Mouse (Mus musculus): Measurements from ENCODE around the gene Evx2.

Evx2 gene

DNA sequence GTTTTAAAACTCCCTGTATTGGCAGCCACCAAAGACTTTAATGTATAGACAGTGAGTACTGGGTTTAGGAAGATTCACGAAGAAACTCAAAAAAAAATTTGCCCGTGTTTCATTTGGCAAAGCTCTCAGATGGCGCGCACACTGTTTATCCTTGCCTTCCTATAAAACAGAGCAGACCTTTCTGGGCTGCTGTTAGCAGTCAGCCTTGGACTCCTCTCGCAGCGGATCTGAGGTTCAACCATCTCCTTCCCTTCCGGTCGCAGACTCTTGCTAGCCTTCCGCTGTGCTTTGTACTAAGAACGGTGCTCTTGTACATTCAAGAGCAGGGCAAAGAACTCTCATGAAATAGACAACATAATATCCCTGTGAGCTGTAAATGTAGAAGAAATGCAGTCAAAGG lies 39.0 kb downstream of the Evx2 start:
- DNase-seq (ENCODE audit: low read depth, low spot score), result no peak

DNA sequence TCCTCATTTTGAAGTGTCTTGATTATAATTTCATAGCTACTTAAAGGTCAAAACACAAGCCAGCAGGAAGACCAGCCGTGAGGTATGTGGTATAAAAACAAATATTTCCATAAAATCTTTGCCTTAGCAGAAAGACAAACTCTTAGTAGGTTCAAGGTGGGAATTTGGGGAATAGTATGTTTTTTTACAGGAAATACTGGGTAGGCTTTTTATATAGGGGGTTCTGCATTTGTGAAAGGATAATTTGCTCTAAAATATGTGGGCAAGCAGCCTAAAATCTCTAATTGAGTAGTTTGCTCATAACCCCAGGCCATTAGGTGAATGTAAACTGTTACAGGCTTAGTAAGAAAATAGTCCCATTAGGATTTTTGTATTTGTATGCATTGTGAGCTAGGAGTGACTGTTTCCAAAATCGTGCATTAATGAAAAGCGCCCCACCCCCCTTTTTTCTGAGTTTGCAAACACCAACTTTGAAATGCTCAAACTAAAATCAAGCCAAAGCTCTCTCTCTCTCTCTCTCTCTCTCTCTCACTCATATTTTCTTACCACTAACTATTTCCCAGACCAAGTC lies 39.6 kb downstream of the Evx2 start:
- DNase-seq (ENCODE audit: low read depth, low spot score), result no peak

DNA sequence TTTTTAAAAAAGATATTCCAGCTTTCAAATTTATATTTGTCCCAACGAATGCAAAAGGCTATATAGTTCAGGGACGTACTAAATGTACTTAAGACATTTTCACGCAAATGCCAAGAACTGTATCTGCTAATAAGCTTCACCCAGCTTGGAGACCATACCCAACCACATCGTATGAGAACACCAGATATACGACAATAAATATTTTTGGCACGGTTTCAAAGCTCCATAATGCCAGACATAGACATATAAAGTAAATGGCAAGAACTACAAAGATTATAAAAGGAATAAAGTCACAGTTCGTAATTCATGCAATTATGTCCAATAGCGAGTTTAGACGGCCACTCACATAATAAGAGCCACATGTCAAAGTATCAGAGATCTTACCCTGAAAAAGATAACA lies 41.7 kb downstream of the Evx2 start:
- DNase-seq (ENCODE audit: low read depth, low spot score), result no peak

DNA sequence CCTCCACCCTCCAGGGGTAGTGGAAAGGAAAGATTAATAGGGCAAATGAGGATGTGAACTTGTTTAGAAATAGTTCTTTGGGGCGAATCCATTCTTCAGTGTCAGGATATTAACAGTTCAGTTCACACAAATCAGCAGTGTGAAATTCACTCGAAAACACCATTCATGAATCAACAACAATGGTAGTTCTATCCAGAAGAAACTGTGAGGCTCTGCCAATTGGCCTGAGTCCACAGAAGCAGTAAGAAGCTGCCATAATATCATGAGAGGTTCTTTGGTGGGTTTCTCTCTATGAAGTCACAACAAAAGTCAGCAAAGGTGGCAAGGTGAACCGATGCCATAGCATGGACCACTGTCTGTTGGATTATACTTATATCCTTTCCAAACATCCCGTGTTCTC lies 48.0 kb downstream of the Evx2 start:
- DNase-seq (ENCODE audit: low read depth, low spot score), result no peak

DNA sequence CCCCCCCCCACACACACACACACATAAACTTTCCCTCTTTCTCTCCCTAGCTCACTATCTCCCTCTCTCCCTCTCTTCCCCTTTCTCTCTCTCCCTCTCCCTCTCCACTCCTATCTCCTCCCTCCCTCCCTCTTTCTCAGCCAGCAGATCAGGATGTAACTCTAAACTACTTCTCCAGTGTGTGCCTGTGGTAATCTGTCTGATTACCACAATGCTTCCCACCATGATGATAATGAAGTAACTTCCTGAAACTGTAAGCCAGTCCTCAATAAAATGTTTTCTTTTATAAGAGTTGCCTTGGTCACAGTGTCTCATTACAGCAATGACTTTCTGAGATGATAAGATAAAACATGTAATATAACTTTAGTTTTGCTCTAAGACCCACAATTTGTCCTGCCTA lies 50.0 kb downstream of the Evx2 start:
- no peak for DNase-seq (ENCODE audit: low read depth, low spot score)

DNA sequence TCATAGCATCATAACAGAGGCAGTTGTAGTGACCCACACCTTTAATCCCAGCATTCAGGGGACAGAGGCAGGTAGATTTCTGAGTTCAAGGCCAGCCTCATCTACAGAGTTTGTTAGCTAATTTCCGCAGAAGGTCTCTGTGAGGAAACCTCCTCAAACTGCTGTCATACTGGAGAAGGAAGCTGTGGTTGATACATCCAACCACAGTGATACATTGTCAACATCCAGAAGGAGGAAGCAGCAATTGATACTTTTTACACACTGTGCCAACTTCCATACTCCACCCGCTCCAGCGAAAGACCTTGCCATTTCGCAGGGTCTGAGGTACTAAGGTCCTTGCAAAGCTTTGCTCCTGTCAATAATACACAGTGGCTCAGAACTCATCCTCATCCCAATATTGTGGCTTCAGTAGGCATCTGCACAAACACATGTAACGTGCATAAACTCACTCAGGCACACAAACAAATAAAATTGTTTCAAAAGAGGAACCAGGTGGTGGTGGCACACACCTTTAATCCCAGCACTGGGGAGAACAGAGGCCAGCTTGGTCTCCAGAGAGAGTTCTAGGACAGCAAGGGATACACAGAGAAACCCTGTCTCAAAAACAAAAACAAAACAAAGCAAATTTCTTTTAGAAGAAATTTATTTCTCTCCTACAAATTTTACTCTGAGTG lies 53.1 kb downstream of the Evx2 start:
- DNase-seq (ENCODE audit: low read depth, low spot score), result no peak

DNA sequence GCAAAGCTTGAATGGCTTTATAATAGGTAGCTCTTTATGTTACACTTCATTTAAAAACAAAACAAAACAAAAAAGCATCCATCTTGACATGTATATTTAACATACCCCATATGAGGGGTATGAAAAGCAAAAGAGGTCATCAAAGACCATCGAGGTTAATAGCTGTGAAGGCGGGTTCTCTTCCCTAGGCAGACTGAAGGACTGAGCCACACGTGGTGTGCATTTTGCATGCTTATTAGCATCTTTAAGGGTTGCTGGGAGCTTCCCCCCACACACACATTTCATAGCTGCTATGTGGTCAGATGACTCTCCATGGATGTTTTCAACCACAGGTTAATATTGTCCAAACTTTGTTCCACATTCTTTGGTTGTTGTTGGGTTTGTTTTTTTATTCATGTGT lies 55.3 kb downstream of the Evx2 start:
- DNase-seq (ENCODE audit: low read depth, low spot score), result peak; percentile 32
